14 mouse cellular contexts compared by ENCODE assay signal in the genomic region with DNA sequence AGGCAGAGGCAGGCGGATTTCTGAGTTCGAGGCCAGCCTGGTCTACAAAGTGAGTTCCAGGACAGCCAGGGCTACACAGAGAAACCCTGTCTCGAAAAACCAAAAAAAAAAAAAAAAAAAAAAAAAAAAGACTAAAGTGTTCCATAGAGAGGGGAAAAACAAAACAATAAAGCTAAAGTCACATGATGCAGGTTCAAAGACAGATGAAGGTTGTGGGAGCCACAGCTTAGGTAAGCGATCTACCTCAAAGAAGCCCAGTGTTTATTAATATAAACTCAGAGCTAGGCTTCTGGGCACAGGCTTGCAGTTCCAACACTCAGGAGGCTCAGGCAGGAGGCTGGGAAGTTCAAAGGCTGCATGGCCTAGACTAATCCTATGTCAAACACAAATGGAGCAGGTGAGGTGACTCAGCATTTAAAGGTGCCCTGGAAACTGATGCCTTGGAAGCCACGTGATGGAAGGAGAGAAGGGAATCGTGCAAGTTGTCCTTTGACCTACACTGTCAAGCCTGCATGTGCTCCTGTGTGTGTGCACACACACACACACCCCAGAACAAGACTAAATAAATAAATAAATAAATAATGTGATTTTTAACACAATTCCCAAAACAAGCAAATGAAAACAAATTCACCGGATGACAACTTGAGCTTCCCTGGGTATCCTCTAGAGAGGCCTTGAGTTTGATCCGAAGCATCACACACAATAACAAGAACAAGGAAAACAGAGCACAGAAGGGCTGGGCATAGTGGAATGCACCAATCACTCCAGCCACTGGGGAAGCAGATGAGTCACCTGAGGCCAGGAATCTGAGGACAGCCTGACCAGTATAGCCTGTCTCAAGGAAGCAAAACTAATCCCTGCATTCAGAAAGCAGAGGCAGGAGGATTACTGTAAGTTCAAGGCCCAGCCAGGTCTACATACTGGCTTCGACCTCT. TPM values are rescaled to one million over a fixed set of nuclear protein-coding genes. Genes with fewer than 3 reads are reported as not detected.
DNase-seq lines count a peak whose midpoint lies in the region.
"Had no signal": no experiment of that assay in that cellular context is flagged by ENCODE, and none has a peak within 500 bp of the region (broad histone marks: within the 10 kb centered on the region; RNA-seq: fewer than 3 reads in every experiment).

No protein-coding gene starts in this region.

- intact Hi-C loops in heart, postnatal 36 days (cut with DNase I) = no loop called here

- DNase-seq in adrenal gland, adult 2 months = peak; percentile 23
- DNase-seq in adrenal gland, postnatal 25 days = no peak
- DNase-seq in 3134 (ENCODE audit: extremely low read depth, insufficient read length, low spot score) (peak; percentile 34), ZHBTc4 (ENCODE audit: low read depth, low spot score) (peak; percentile 92), adipocyte (ENCODE audit: low spot score) (no peak)
- DNase-seq in kidney, postnatal 25 days = peak; percentile 52 to 76
- no peak for DNase-seq in gastrocnemius, postnatal 4 days (ENCODE audit: low spot score in 2 of 2)
- DNase-seq in heart, postnatal 36 days = no peak
- DNase-seq: cerebellum, adult 9-11 months; embryo, embryonic 11 days; heart, adult 2 months; heart, postnatal 10 days; lung, postnatal 36 days; thymus, postnatal 36 days had no signal

RNA-seq across cellular contexts. Expression of a gene that starts 25.4 kb away (rescaled TPM):
- 10 to 100 TPM; 73.6 to 84.0 TPM for total RNA-seq in adrenal gland, adult 2 months (2021)
- 47.7 and 62.4 TPM in 2 replicates for polyA plus RNA-seq in adrenal gland, adult 2 months (2012; rRNA removed)
- 84.4 and 96.9 TPM in 2 replicates for total RNA-seq in adrenal gland, postnatal 25 days (2021)
- 10 to 100 TPM; 65.5 to 73.9 TPM for total RNA-seq in gastrocnemius, postnatal 4 days (2021)
- 10 to 100 TPM; 55.5 to 62.1 TPM for total RNA-seq in heart, postnatal 36 days (2021)

Comparison
In these comparisons a context has a peak if more than half of its experiments do, and no peak if none do; other contexts are left out.
1. DNase-seq: peak in adrenal gland, adult 2 months (single experiment), 3134 (single experiment), ZHBTc4 (single experiment) and kidney, postnatal 25 days (2 of 2); none in adrenal gland, postnatal 25 days (single experiment), gastrocnemius, postnatal 4 days (0 of 2), heart, postnatal 36 days (0 of 2) and adipocyte (single experiment).